Mouse (Mus musculus) stomach, postnatal 0 days (tissue): Measurements from ENCODE around the gene Ifitm10.

ENCODE experiments used
- CTCF ChIP-seq: IDR thresholded peaks from 2 replicates; pipeline ENCODE4 v1.5.1; 2016; ENCODE audit warnings: antibody characterized with exemption, low read depth, mild to moderate bottlenecking, moderate library complexity
- EP300 ChIP-seq: optimal IDR thresholded peaks from 2 replicates; pipeline ENCODE3; 2016; ENCODE audit warnings: antibody characterized with exemption

DNA sequence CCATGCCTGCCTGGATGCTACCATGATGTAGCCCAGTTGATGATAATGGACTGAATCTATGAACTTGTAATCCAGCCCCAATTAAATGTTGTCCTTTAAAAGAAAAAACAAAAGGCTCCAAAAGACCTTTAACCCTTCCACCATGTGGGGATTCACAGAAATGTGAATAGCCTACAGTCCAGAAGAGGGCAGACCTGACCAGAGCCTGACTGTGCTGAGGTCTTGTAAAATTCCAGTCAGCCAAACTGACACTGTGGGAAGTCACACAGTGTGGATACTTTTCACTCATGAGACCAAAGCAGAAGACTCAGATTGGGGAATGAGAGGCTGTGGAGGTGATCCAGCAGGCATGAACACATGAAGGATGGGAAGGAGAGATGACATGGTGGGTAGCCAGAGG, 12.8 kb downstream of the Ifitm10 start:
- TF ChIP-seq CTCF (peak; percentile 60), EP300 (no peak)
